Mouse (Mus musculus): ENCODE results near the gene Gpr183.

The Gpr183 gene

GRCm38 (mm10) chr14:121989331-121989730 lies 24.3 kb upstream of the Gpr183 start:
- in situ Hi-C loops (cut with MboI, MseI), result loop anchor here (25.0 kb wide), 1 partner anchor 877 kb away; no protein-coding TSS in a partner anchor

GRCm38 (mm10) chr14:121987691-121988090 lies 22.7 kb upstream of the Gpr183 start:
- in situ Hi-C loops (cut with MboI, MseI), result loop anchor here (25.0 kb wide), 1 partner anchor 875 kb away; no protein-coding TSS in a partner anchor

GRCm38 (mm10) chr14:121987287-121987686 lies 22.3 kb upstream of the Gpr183 start:
- in situ Hi-C loops (cut with MboI, MseI), result loop anchor here (25.0 kb wide), 1 partner anchor 875 kb away; no protein-coding TSS in a partner anchor

- in situ Hi-C loops (cut with MboI, MseI), result loop anchor here (25.0 kb wide), 1 partner anchor 874 kb away; no protein-coding TSS in a partner anchor
Observed at GRCm38 (mm10) chr14:121986028-121986427, 21.0 kb upstream of the Gpr183 start.

DNA sequence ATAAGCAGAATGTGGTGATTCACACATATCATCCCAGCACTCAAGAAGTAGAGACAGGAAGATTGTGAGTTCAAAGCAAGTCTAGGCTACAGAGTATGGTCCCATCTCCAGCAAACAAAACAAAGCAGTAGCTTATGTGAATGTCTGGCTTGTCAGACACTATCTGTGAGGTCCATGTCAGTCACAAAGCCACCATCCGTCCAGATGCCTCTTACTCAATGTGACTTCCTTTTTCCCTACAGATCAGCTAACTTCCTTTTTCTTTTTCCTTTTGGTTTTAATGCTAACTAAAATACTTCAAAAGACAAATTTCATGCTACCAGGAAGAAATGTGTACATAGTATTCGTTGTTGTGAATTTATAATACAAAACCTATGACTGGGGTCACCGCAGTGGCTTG lies 20.5 kb upstream of the Gpr183 start:
- in situ Hi-C loops (cut with MboI, MseI), result loop anchor here (25.0 kb wide), 1 partner anchor 873 kb away; no protein-coding TSS in a partner anchor

GRCm38 (mm10) chr14:121983009-121983933 lies 18.3 kb upstream of the Gpr183 start:
- in situ Hi-C loops (cut with MboI, MseI), result loop anchor here (25.0 kb wide), 1 partner anchor 871 kb away; no protein-coding TSS in a partner anchor

- in situ Hi-C loops (cut with MboI, MseI), result loop anchor here (25.0 kb wide), 1 partner anchor 869 kb away; no protein-coding TSS in a partner anchor
Observed at GRCm38 (mm10) chr14:121981531-121981930, 16.5 kb upstream of the Gpr183 start.

DNA sequence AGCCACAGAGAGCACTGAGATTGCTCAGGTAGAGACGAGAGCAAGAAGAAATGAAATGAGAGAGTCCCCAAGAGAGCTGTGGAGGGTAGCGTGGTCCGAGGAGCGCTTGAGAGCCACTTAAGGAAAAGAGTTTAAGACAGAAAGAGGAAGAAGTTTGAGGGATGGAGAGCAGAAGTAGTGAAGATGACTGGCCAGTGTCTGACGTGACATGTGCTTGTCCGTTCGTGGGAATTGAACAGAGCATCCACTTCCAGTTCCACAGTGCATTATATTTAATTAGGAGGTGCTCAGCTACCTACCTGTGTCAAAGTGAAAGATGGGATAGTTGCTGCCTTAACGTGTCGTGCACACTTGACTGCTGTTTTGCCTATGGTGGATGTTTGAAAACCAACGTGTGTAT lies 8.1 kb upstream of the Gpr183 start:
- in situ Hi-C loops (cut with MboI, MseI), result no loop called here

DNA sequence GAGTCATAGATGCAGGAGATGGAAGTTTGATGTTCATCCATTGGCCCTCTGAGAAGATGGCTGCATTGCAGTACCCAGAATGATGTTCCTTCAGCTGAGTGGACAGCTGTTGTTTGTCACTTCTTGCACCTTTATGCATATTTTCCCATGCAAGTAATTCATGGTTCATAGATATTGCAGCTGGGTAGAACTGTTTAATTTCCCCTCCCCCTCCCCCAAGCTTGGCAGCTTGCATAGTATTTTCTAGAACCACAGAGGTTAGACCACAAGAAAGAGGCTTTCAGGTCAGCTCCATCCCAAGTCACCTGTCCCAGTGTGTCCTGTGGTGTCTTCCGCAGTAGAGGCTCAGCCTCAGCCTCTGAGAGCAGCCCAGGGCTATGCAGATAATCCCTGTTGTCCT lies 5.4 kb upstream of the Gpr183 start:
- in situ Hi-C loops (cut with MboI, MseI), result no loop called here

- in situ Hi-C loops (cut with MboI, MseI), result no loop called here
Observed at GRCm38 (mm10) chr14:121967095-121967494, 2.1 kb upstream of the Gpr183 start.

DNA sequence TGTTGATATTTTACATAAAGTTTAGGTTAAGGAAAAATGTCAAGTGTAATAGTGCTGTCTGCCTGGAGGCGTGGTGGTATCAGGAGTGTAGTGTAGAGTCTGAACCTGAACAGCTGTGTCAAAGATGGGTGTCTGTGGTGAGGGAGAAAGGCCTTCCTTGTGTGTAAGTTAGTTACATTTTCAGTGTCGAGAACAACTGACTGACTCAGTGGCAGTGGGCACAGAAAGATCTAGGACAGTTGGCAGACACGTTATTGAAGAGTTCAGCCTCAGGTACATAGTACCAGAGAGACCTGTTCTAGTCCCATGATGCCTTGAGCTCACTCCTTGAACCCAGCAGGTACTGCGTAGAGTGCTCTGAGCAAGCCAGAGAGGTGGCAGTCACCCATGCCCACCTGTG lies 466 bp upstream of the Gpr183 start:
- in situ Hi-C loops (cut with MboI, MseI), result no loop called here

DNA sequence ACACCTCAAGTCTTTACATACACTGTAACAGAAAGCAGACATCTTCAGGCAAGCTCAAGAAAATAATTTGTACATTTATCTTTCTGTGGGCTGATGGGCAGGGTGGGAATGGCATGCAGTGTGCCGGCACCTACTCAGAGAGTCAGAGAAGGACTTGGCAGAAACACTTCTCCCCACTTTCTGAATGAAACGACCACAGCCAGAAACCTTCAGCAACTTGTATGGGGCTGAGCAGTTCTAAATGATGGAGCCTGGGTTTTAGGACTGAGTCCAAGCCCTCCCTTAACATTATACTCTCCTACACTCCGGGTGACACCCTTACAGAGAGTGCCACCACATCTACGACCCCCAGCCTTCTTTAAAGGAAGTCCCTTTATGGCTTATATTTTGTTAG lies 1.1 kb downstream of the Gpr183 start:
- in situ Hi-C loops (cut with MboI, MseI), result no loop called here

- in situ Hi-C loops (cut with MboI, MseI), result no loop called here
Observed at GRCm38 (mm10) chr14:121963251-121963941, 1.6 kb downstream of the Gpr183 start.

GRCm38 (mm10) chr14:121962128-121962890 lies 2.7 kb downstream of the Gpr183 start:
- in situ Hi-C loops (cut with MboI, MseI), result no loop called here

GRCm38 (mm10) chr14:121961496-121962127 lies 3.4 kb downstream of the Gpr183 start:
- in situ Hi-C loops (cut with MboI, MseI), result no loop called here

- in situ Hi-C loops (cut with MboI, MseI), result no loop called here
Observed at GRCm38 (mm10) chr14:121960997-121961396, 4.0 kb downstream of the Gpr183 start.

DNA sequence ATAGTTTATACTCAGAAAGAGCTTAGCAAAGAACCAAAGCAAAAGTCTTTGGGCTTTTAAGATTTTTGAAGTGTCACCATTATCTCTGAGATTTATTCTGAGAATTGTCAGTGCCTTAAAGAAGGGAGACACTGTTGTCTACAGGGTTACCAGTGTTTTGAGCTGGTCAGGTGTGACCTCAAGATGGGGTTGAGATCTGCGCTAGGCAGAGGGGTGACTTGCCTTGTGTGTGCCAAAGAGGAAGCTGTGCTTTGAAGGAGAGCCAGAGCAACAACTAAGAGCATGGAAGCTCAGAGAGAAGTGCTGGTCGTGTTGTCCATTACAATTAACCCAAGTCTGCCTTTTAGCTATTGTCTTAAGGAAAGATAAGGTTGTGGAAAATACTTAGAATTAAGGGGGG lies 4.5 kb downstream of the Gpr183 start:
- in situ Hi-C loops (cut with MboI, MseI), result no loop called here

DNA sequence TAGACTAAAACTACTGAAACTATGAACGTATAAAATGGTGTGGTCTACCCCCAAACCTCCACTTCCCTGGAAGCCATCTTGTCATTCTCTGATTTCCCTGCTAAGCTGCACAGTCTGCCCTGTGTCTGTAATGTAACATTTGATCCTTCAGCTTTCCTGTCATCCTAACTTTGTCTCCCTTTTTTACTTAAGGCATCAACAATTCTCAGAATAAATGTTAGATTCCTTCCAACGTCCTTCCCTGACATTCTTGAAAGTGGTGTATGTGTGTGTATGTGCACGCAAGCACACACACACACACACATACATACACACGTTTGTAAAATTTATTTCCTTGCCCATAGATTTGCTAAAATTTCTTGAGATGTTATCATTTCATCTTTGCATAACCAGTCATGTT lies 5.0 kb downstream of the Gpr183 start:
- in situ Hi-C loops (cut with MboI, MseI), result no loop called here

DNA sequence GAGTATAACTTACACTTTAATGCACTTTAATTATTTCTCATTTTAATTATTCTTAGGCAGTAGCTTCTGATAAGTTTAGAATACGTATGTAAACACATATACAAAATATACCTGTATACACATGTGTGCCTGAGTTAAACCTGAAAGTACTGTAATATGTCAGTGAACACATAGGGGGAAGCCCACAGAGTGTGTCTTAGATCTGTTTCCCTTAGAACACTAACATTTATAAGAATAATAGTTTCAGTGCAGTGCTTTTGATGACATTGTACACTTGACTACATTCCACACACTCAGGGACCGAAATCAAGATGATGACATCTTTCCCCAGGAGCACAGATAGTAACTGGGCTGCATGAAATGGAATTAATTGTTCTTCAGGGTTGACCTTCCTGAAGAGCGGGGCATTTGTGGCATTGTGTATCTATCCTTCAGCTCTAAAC lies 5.4 kb downstream of the Gpr183 start:
- in situ Hi-C loops (cut with MboI, MseI), result loop anchor here (10.0 kb wide), 1 partner anchor 95 kb away; no protein-coding TSS in a partner anchor

- in situ Hi-C loops (cut with MboI, MseI), result loop anchor here (10.0 kb wide), 1 partner anchor 96 kb away; no protein-coding TSS in a partner anchor
Observed at GRCm38 (mm10) chr14:121958751-121959537, 6.1 kb downstream of the Gpr183 start.
